Mouse (Mus musculus) forebrain, postnatal 0 days (tissue): ENCODE results near the gene Odaph. TPM values are rescaled to one million over a fixed set of nuclear protein-coding genes. Genes with fewer than 3 reads are reported as not detected.

Source experiments
- ATAC-seq: fragments of 200-750 bp; cut with Nextera tagmentation; 2 replicates; pipeline ENCODE4 v1.8.0; 2017; ENCODE audit warnings: mild to moderate bottlenecking, moderate library complexity
- DNase-seq: peaks from one replicate; pipeline ENCODE4 v3.0.0-alpha.2; 2015
- H3K27ac ChIP-seq: fragments of 300-500 bp; sonication (generic); 2 replicates; pipeline ENCODE4 v1.5.1; 2014; ENCODE audit warnings: low read depth, mild to moderate bottlenecking, antibody characterized with exemption, low read length, moderate library complexity, mixed read lengths
- H3K27me3 ChIP-seq: fragments of 300-500 bp; sonication (generic); 2 replicates; pipeline ENCODE4 v1.6.1; 2014; ENCODE audit warnings: mild to moderate bottlenecking, low read length, mixed read lengths; ENCODE audit not compliant: insufficient read depth
- H3K36me3 ChIP-seq: fragments of 300-500 bp; sonication (generic); 2 replicates; pipeline ENCODE4 v1.6.1; 2014; ENCODE audit warnings: mild to moderate bottlenecking, moderate library complexity; ENCODE audit not compliant: insufficient read depth
- H3K4me1 ChIP-seq: fragments of 300-500 bp; sonication (generic); 2 replicates; pipeline ENCODE4 v1.6.1; 2014; ENCODE audit warnings: antibody characterized with exemption; ENCODE audit not compliant: insufficient read depth
- H3K4me2 ChIP-seq: fragments of 300-500 bp; sonication (generic); 2 replicates; pipeline ENCODE4 v1.6.1; 2014; ENCODE audit warnings: low read depth, mild to moderate bottlenecking, moderate library complexity
- H3K4me3 ChIP-seq: fragments of 300-500 bp; sonication (generic); 2 replicates; pipeline ENCODE4 v1.5.1; 2014; ENCODE audit warnings: low read depth, low read length, mixed read lengths
- H3K9ac ChIP-seq: fragments of 300-500 bp; sonication (generic); 2 replicates; pipeline ENCODE4 v1.6.1; 2014; ENCODE audit warnings: mild to moderate bottlenecking
- H3K9me3 ChIP-seq: fragments of 300-500 bp; sonication (generic); 2 replicates; pipeline ENCODE4 v1.6.1; 2016; ENCODE audit warnings: low read length
- CTCF ChIP-seq: sonication (generic); IDR thresholded peaks from 2 replicates; pipeline ENCODE4 v1.5.1; 2016; ENCODE audit warnings: antibody characterized with exemption, control low read depth, low read depth
- WGBS: fragments of 180-500 bp; shearing (Covaris S2); extraction: QIAGEN DNeasy Blood & Tissue Kit; methylation state at CpG from one replicate; pipeline ENCODE4 v1.1.7; 2014; 5-methylcytosine and 5-hydroxymethylcytosine counted together
- polyA plus RNA-seq: library from polyadenylated mRNA; unstranded; fragments of >200 nt; fragmentation: Nextera tagmentation; extraction: Ambion mirVana; gene quantifications from 2 replicates; pipeline ENCODE4 v1.2.1, GENCODE M21; 2015
- total RNA-seq: library from RNA; depleted of rRNA; stranded (reverse); fragments of >200 nt; gene quantifications from 2 replicates; pipeline ENCODE4 v1.2.3, GENCODE M21; 2014; rRNA removed

Odaph gene
- total and polyA plus RNA-seq, 2 experiments from 2014 or later = 0.28 to 0.43 TPM

- H3K9ac ChIP-seq = no peak overlapping the region
- no peaks in the 10 kb centered on the region for H3K4me1 ChIP-seq
- no peak for ATAC-seq
- no peak for TF ChIP-seq CTCF
- H3K9me3 ChIP-seq = no peaks in the 10 kb centered on the region
- no peak overlapping the region for H3K4me3 ChIP-seq
- H3K4me2 ChIP-seq = no peak overlapping the region
- no peaks in the 10 kb centered on the region for H3K36me3 ChIP-seq
- WGBS = 60% methylated on average over 7 of the region's 7 CpGs
- H3K27ac ChIP-seq = no peak overlapping the region
- no peak for DNase-seq
- H3K27me3 ChIP-seq = no peaks in the 10 kb centered on the region
Measured at GRCm38 (mm10) chr5:92011756-92012155, 24.5 kb downstream of the Odaph start.

GRCm38 (mm10) chr5:92019960-92020359 is 32.7 kb downstream of the Odaph start:
- H3K4me1 ChIP-seq = no peaks in the 10 kb centered on the region
- no peaks in the 10 kb centered on the region for H3K27me3 ChIP-seq
- H3K27ac ChIP-seq = no peak overlapping the region
- no peak overlapping the region for H3K9ac ChIP-seq
- no peak overlapping the region for H3K4me2 ChIP-seq
- no peak for ATAC-seq
- no peaks in the 10 kb centered on the region; the same call in 1 of the 2 replicates for H3K36me3 ChIP-seq
- WGBS = 69% methylated on average over 2 of the region's 2 CpGs
- no peaks in the 10 kb centered on the region for H3K9me3 ChIP-seq
- no peak for DNase-seq
- no peak overlapping the region for H3K4me3 ChIP-seq
- no peak for TF ChIP-seq CTCF

DNA sequence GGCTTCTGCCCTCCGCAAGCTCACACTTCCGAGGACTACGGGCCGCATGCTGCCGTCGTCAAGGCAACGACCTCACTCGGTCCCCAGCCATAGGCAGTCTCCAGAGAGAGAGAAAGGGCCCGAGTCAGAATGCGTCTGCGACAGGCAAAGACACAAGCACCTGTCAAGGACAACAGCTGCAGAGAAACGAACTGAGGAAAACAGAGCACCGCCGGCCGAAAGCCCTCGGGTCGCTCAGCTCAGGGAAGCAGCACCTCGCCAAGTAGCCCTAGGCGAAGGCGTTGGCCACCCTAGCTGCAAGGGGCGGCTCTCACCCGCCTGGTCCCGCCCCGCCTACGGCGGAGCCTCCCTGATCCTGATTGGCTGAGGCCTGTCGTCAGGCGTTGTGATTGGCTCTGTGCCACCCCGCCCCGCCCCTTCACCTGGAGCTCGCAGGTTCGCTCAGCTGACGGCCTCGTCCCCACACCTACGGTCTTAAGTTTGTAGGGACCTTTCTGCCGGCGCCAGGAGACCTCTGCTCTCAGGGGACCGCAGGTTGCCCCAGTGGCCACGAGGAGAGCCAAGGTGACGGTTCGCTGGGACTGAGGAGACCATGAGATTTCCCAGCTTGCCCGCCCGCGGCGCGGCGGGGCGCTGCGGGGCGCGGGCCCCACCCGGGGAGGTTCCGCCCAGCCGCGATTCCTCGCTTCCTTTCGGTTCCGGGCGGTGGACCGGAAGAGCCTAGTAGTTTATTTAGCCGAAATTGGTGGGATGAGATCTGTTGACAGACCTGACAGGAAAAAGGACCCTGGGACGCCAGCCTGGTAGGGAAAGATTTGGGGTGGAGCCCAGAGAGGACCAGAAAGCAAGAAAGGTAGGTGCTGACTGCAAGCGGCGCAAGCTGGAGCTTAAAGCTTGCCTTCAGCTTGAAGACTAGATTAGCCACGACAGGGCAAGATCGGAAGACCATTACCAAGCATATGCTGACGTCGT is 55.4 kb downstream of the Odaph start:
- WGBS = under 1% methylated on average over 68 of the region's 68 CpGs
- no peak; the same call in 1 of the 2 replicates for TF ChIP-seq CTCF
- H3K27me3 ChIP-seq = no peaks in the 10 kb centered on the region
- DNase-seq (peak; percentile 94), ATAC-seq (peak; percentile 98)
- H3K4me2 ChIP-seq = peak overlapping the region; percentile 82
- H3K27ac ChIP-seq = peak overlapping the region; percentile 70
- H3K4me1 ChIP-seq = no peaks in the 10 kb centered on the region
- H3K9ac ChIP-seq = peak overlapping the region; percentile 64
- no peaks in the 10 kb centered on the region for H3K9me3 ChIP-seq
- H3K36me3 ChIP-seq = no peaks in the 10 kb centered on the region
- peak overlapping the region; percentile 76 for H3K4me3 ChIP-seq

DNA sequence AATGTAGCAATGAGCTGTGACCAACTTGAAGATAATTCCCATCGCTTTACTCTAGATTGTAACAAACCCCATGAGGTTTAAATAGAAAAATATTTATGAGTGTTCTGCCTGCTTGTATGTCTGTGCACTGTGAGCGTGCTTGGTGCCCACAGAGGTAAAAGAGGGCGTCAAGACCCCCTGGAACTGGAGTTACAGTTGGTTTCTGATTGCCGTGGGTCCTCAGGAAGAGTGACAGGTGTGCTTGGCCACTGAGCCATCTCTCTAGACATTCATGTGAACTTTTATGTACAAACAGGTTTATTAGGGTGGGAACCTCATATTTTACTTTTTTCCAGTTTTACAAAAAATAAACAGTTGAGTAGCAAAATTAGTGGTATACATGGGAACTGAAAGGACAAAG is 56.5 kb downstream of the Odaph start, which contains the start of gene Cdkl2:
TSS of gene Cdkl2 (minus strand) at position 101 of the 400 bp plus-strand sequence.
- no peak for ATAC-seq
- TF ChIP-seq CTCF = no peak
- peak within 1 kb of the TSS; percentile 76 for H3K4me3 ChIP-seq
- no peaks in the 10 kb centered on the region for H3K9me3 ChIP-seq
- H3K36me3 ChIP-seq = no peaks in the 10 kb centered on the region
- H3K27ac ChIP-seq = peak within 1 kb of the TSS; percentile 70
- H3K9ac ChIP-seq = peak within 1 kb of the TSS; percentile 64
- no peak for DNase-seq
- WGBS = 75% methylated on average over 4 of the region's 4 CpGs
- H3K4me2 ChIP-seq = peak within 1 kb of the TSS; percentile 82
- no peaks in the 10 kb centered on the region for H3K27me3 ChIP-seq
- no peaks in the 10 kb centered on the region for H3K4me1 ChIP-seq

Other genes with a start within 250 kb of the Odaph start
- 39.9 and 40.0 TPM in 2 replicates for gene Rchy1, start 24.4 kb upstream of the Odaph start, total RNA-seq
- 44.2 and 67.1 TPM in 2 replicates for gene Rchy1, start 24.4 kb upstream of the Odaph start, polyA plus RNA-seq
- gene Cdkl2, start 56.4 kb downstream of the Odaph start, total RNA-seq = 17.6 and 20.8 TPM in 2 replicates
- 17.6 and 24.1 TPM in 2 replicates for gene Cdkl2, start 56.4 kb downstream of the Odaph start, polyA plus RNA-seq
- gene G3bp2, start 96.2 kb downstream of the Odaph start, total RNA-seq = 221 and 223 TPM in 2 replicates
- gene G3bp2, start 96.2 kb downstream of the Odaph start, polyA plus RNA-seq = 268 and 315 TPM in 2 replicates
- gene Uso1, start 150.5 kb downstream of the Odaph start, total RNA-seq = 18.9 and 19.1 TPM in 2 replicates
- gene Uso1, start 150.5 kb downstream of the Odaph start, polyA plus RNA-seq = 19.6 and 24.8 TPM in 2 replicates
- not detected in 2 replicates for gene U90926, start 227.9 kb downstream of the Odaph start, total RNA-seq
- not detected in 2 replicates for gene U90926, start 227.9 kb downstream of the Odaph start, polyA plus RNA-seq